Mouse (Mus musculus): ENCODE results near the gene Mfap5. TPM values are rescaled to one million over a fixed set of nuclear protein-coding genes. Genes with fewer than 3 reads are reported as not detected.
"Not testable (repeated sequence)": the region's sequence is repeated elsewhere in the genome, so short reads cannot be mapped to it uniquely, and the experiment has no call there.

Gene Mfap5
- polyA plus RNA-seq, 1 experiment from 2014 or later: 2.8 TPM

GRCm38 (mm10) chr6:122491557-122491956, 14.1 kb upstream of the Mfap5 start:
- Histone ChIP-seq H3K27ac (replicated peaks) (peak overlapping the region; percentile 80), H3K9ac (peak overlapping the region; percentile 40), H3K4me3 (peak overlapping the region; percentile 39), H3K4me1 (replicated peaks) (peaks cover 38% of the 10 kb centered on the region), H3K36me3 (no peaks in the 10 kb centered on the region), H3K4me2 (peak overlapping the region; percentile 62), H3K9me3 (no peaks in the 10 kb centered on the region), H3K27me3 (no peaks in the 10 kb centered on the region)
- ATAC-seq (ENCODE audit: low FRiP score, low read depth): peak; percentile 78
- WGBS: 0% methylated on average over 16 of the region's 16 CpGs

GRCm38 (mm10) chr6:122492479-122492878, 13.2 kb upstream of the Mfap5 start:
- Histone ChIP-seq H3K4me3 (no peak overlapping the region), H3K4me1 (replicated peaks) (peaks cover 38% of the 10 kb centered on the region), H3K27ac (replicated peaks) (no peak overlapping the region), H3K4me2 (no peak overlapping the region; the same call in 1 of the 2 replicates), H3K9me3 (no peaks in the 10 kb centered on the region), H3K27me3 (no peaks in the 10 kb centered on the region), H3K9ac (no peak overlapping the region), H3K36me3 (no peaks in the 10 kb centered on the region)
- no peak for ATAC-seq (ENCODE audit: low FRiP score, low read depth)
- WGBS: 40% methylated on average over 6 of the region's 6 CpGs

DNA sequence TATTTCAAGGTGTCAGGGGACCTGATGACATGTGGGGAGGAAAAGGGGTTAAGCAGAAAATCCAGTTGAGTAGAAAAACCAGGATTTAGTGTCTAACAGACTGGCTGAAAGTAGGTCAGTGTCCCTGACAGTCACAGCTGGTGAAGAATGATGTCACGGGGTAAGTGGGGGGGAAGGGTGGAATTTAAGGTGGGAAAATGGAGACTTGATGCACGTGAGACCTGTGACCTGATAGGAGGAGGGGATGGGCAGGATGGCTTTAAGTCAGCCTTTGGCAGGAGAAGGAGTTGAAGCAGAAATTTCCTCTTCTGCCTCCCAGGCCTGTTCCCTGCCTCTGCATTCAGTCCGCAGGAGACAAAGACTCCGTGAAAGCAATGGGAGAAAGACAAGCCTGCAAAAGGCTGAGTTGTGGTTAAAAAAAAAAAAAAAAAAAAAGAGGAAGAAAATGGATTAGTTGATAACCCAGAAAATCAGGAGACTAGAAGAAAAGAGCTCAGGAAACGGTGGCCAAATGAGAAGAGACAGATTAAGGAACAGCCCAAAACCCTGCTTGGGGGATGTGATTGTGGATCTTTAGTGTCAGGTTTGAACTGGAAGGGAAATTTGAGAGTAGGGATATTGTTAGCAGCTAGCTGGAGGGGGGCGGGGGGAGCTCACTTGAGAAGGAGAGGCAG, 11.7 kb upstream of the Mfap5 start:
- Histone ChIP-seq H3K27ac (replicated peaks) (peak overlapping the region; percentile 71), H3K36me3 (no peaks in the 10 kb centered on the region)
- WGBS: 37% methylated on average over 6 of the region's 6 CpGs

DNA sequence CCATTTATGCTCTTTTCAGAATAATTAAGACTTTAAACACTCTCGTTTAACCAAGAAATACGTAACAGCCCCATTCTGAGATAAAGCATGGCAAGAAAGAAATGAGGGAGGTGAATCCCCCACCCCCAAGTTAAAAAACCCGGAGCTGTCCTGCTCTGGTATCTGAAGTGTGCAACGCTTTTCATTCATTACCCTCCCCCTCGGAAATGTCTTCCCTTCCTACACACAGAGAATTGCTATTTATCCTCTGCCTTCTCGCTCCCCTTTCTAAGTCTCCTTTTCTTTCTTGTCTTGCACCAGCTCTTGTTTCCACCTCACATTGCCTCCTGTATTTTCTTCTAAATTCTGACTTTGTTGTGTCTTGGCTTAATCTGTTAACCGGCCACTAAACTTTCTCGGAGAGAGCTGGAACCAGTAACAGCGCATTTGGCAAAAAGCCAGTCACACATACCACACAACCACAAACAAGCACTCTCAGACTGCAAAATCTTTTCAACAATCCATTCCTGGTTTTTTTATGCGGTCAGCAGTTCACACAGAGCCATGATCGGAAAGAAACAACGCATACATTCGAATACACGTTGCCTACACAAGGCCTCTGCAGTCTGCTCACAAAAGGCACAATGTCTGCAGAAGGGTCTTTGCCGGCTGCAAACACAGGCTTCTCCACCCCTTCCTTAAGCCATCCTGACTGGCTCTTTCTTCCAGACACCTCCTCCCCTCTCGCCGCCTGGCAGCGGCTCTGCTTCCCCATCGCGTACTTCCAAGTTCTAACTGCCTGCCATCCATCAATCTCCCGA, 10.4 kb upstream of the Mfap5 start:
- H3K4me2 ChIP-seq: peak overlapping the region; percentile 39
- H3K27ac ChIP-seq (replicated peaks): peak overlapping the region; percentile 71
- no peaks in the 10 kb centered on the region for H3K27me3 ChIP-seq
- H3K9me3 ChIP-seq: no peaks in the 10 kb centered on the region
- 0 out of 2 replicates have a peak overlapping the region, but pooled peaks have one; percentile 1 for H3K4me3 ChIP-seq
- 10% methylated on average over 21 of the region's 21 CpGs for WGBS
- ATAC-seq (ENCODE audit: low FRiP score, low read depth): peak; percentile 73
- H3K9ac ChIP-seq: no peak overlapping the region
- H3K4me1 ChIP-seq (replicated peaks): peaks cover 38% of the 10 kb centered on the region
- H3K36me3 ChIP-seq: no peaks in the 10 kb centered on the region

More for the DNA sequence above, 11.7 kb upstream of the Mfap5 start:
- no peak overlapping the region for H3K4me2 ChIP-seq
- H3K27me3 ChIP-seq: no peaks in the 10 kb centered on the region
- H3K9ac ChIP-seq: no peak overlapping the region
- H3K4me1 ChIP-seq (replicated peaks): peaks cover 38% of the 10 kb centered on the region
- no peak for ATAC-seq (ENCODE audit: low FRiP score, low read depth)
- no peaks in the 10 kb centered on the region for H3K9me3 ChIP-seq
- no peak overlapping the region for H3K4me3 ChIP-seq

- WGBS: 32% methylated on average over 5 of the region's 5 CpGs
These were observed 9.1 kb upstream of the Mfap5 start for GRCm38 (mm10) chr6:122496501-122496900.

GRCm38 (mm10) chr6:122498661-122499060, 7.0 kb upstream of the Mfap5 start, which contains the start of gene Rimklb:
TSS of gene Rimklb (minus strand) at chr6:122498761.
- H3K9ac ChIP-seq: no peak within 1 kb of the TSS
- H3K9me3 ChIP-seq: no peaks in the 10 kb centered on the region
- no peaks in the 10 kb centered on the region for H3K36me3 ChIP-seq
- H3K4me3 ChIP-seq: no peak within 1 kb of the TSS
- whole genome bisulfite sequencing: 89% methylated on average over 5 of the region's 5 CpGs
- H3K27me3 ChIP-seq: no peaks in the 10 kb centered on the region
- no peak within 1 kb of the TSS for H3K27ac ChIP-seq (replicated peaks)
- no peak within 1 kb of the TSS for H3K4me2 ChIP-seq
- ATAC-seq (ENCODE audit: low FRiP score, low read depth): no peak
- peaks cover 24% of the 10 kb centered on the region for H3K4me1 ChIP-seq (replicated peaks)

More at GRCm38 (mm10) chr6:122496501-122496900, 9.1 kb upstream of the Mfap5 start:
- H3K9me3 ChIP-seq: no peaks in the 10 kb centered on the region
- H3K4me1 ChIP-seq (replicated peaks): peaks cover 32% of the 10 kb centered on the region
- H3K27me3 ChIP-seq: no peaks in the 10 kb centered on the region
- H3K36me3 ChIP-seq: no peaks in the 10 kb centered on the region
- no peak overlapping the region for H3K9ac ChIP-seq
- H3K4me2 ChIP-seq: 0 out of 2 replicates have a peak overlapping the region, but pooled peaks have one; percentile 19
- H3K4me3 ChIP-seq: no peak overlapping the region
- 0 out of 2 replicates have a peak overlapping the region, but pooled peaks have one; percentile 71 for H3K27ac ChIP-seq (replicated peaks)
- no peak for ATAC-seq (ENCODE audit: low FRiP score, low read depth)

DNA sequence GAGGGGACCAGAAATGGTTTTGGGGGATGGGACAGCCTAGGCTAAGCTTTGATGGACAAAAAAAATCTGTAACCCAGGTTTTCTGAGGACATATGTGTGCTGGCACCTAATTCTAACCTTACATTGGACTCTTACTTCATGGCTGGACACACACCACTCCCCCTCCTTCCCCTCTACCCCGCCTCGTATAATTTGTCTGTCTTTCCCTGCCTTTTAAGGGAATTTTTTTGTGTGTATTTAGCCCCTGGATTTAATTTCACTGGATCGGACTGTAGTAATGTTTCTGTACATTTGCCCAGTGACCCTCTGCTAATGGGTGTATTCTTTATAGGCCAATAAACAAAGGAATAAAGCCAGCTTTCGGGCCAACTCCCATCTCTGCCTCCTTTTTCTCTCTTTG, 604 bp upstream of the Mfap5 start:
- H3K4me3 ChIP-seq: no peak overlapping the region
- 72% methylated on average over 4 of the region's 4 CpGs for WGBS
- no peak overlapping the region for H3K9ac ChIP-seq
- H3K27me3 ChIP-seq: no peaks in the 10 kb centered on the region
- H3K4me1 ChIP-seq (replicated peaks): no peaks in the 10 kb centered on the region
- H3K4me2 ChIP-seq: no peak overlapping the region
- ATAC-seq (ENCODE audit: low FRiP score, low read depth): no peak
- no peaks in the 10 kb centered on the region for H3K36me3 ChIP-seq
- no peak overlapping the region for H3K27ac ChIP-seq (replicated peaks)
- H3K9me3 ChIP-seq: no peaks in the 10 kb centered on the region

DNA sequence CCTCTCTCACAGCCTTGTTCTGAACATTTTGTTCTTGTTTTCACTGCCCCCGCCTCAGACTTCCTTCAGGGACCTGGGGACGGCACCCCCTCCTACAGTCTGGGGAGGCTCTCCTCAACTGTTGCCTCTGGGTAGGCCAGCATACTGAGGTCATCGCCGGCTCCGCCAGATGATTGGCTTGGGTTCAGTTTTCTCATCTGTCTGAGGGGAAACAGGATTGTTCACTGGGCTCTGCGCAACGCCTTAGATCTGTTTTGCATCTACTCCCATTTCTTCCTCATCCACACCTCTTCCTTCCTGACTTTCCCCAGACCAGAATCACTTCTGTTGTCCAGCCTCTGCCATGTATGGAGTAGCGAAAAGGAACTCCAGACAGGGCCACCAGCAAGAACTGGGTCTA, 2.8 kb downstream of the Mfap5 start:
- no peaks in the 10 kb centered on the region for H3K9me3 ChIP-seq
- no peak overlapping the region for H3K27ac ChIP-seq (replicated peaks)
- no peak for ATAC-seq (ENCODE audit: low FRiP score, low read depth)
- no peak overlapping the region for H3K4me3 ChIP-seq
- H3K36me3 ChIP-seq: no peaks in the 10 kb centered on the region
- no peak overlapping the region for H3K9ac ChIP-seq
- no peak overlapping the region for H3K4me2 ChIP-seq
- H3K4me1 ChIP-seq (replicated peaks): no peaks in the 10 kb centered on the region
- H3K27me3 ChIP-seq: no peaks in the 10 kb centered on the region
- WGBS: 85% methylated on average over 8 of the region's 8 CpGs

DNA sequence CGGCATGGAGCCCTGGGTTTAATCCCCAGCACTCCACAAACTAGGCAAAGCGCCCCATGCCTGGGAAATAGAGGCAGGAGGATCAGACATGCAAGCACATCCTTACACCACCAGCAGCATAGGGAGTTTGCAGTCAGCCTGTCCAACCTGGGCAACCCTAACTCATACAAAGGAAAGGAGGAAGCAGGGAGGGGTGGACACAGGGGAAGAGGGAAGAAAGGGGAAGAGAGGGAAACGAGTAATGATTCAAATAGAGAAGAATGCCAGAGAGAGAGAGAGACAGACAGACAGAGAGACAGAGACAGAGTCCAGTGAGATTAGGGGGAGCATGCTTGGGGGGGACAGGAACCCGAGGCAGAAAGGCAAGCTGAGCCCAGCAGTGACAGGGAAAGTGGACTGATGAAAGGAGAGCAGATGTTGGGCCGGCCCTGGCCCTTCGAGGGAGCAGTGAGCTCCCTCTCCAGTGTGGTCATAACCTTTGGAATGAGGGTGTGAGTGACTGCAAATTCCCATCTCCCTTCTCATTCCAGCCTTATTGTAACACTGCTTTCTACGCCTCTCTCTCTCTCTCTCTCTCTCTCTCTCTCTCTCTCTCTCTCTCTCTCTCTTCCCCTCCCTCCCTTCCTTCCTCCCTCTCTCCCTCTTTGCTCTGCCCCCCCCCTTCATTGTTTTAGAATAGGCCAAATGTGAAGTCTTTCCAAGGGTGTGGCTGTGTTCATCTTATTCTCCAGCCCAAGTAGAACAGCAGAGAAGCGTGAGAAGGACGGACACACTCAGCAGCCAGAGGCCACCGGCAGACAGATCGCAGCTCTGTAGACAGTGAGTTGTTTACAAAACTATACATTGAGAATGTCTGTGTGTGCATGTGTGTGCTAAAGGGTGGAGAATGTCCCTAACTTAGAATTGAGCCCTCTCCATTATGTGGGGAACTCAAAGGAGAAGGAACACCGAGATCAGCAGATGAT, 7.6 kb downstream of the Mfap5 start:
- Histone ChIP-seq H3K4me3 (no peak overlapping the region), H3K4me1 (replicated peaks) (no peaks in the 10 kb centered on the region)
- WGBS: 74% methylated on average over 12 of the region's 12 CpGs

GRCm38 (mm10) chr6:122514312-122514711, 8.7 kb downstream of the Mfap5 start:
- Histone ChIP-seq H3K36me3 (no peaks in the 10 kb centered on the region), H3K4me3 (no peak overlapping the region), H3K9ac (no peak overlapping the region), H3K27me3 (no peaks in the 10 kb centered on the region), H3K4me2 (no peak overlapping the region), H3K27ac (replicated peaks) (no peak overlapping the region), H3K4me1 (replicated peaks) (no peaks in the 10 kb centered on the region), H3K9me3 (no peaks in the 10 kb centered on the region)
- WGBS: 84% methylated on average over 3 of the region's 3 CpGs
- no peak for ATAC-seq (ENCODE audit: low FRiP score, low read depth)

More for the DNA sequence above, 7.6 kb downstream of the Mfap5 start:
- no peak overlapping the region for H3K4me2 ChIP-seq
- no peak for ATAC-seq (ENCODE audit: low FRiP score, low read depth)
- no peaks in the 10 kb centered on the region for H3K9me3 ChIP-seq
- no peak overlapping the region for H3K27ac ChIP-seq (replicated peaks)
- H3K36me3 ChIP-seq: no peaks in the 10 kb centered on the region
- H3K9ac ChIP-seq: no peak overlapping the region
- no peaks in the 10 kb centered on the region for H3K27me3 ChIP-seq

GRCm38 (mm10) chr6:122515762-122516161, 10.1 kb downstream of the Mfap5 start:
- not testable (repeated sequence) for H3K27ac ChIP-seq (replicated peaks); H3K27me3 ChIP-seq; ATAC-seq (ENCODE audit: low FRiP score, low read depth); H3K36me3 ChIP-seq; H3K9me3 ChIP-seq; H3K4me2 ChIP-seq; H3K4me1 ChIP-seq (replicated peaks); H3K4me3 ChIP-seq; H3K9ac ChIP-seq
- 94% methylated on average over 2 of the region's 2 CpGs for WGBS
